Mouse (Mus musculus) heart, embryonic 10.5 days (tissue): ENCODE data around the gene Vmn1r226. TPM values are rescaled to one million over a fixed set of nuclear protein-coding genes. Genes with fewer than 3 reads are reported as not detected.

Source experiments
- DNase-seq: peaks from one replicate; pipeline ENCODE4 v3.0.0-alpha.2; 2017; ENCODE audit warnings: low spot score
- H3K27ac ChIP-seq: fragments of 300-500 bp; sonication (generic); 2 replicates; pipeline ENCODE4 v1.5.1; 2016; ENCODE audit warnings: mild to moderate bottlenecking
- H3K27me3 ChIP-seq: fragments of 300-500 bp; sonication (generic); 2 replicates; pipeline ENCODE4 v1.6.1; 2016; ENCODE audit warnings: mild to moderate bottlenecking; ENCODE audit not compliant: poor library complexity, insufficient read depth, severe bottlenecking
- H3K36me3 ChIP-seq: fragments of 300-500 bp; sonication (generic); 2 replicates; pipeline ENCODE4 v1.6.1; 2016; ENCODE audit warnings: mild to moderate bottlenecking, moderate library complexity
- H3K4me1 ChIP-seq: fragments of 300-500 bp; sonication (generic); 2 replicates; pipeline ENCODE4 v1.6.1; 2016; ENCODE audit warnings: mild to moderate bottlenecking
- H3K4me3 ChIP-seq: fragments of 300-500 bp; sonication (generic); 2 replicates; pipeline ENCODE4 v1.5.1; 2016; ENCODE audit warnings: mild to moderate bottlenecking, moderate library complexity
- H3K9me3 ChIP-seq: fragments of 300-500 bp; sonication (generic); 2 replicates; pipeline ENCODE4 v1.6.1; 2016; ENCODE audit warnings: mild to moderate bottlenecking, moderate library complexity
- WGBS: fragments of 180-500 bp; shearing (Covaris S2); methylation state at CpG from one replicate; pipeline ENCODE4 v1.1.7; 2016; 5-methylcytosine and 5-hydroxymethylcytosine counted together
- polyA plus RNA-seq: library from polyadenylated mRNA; unstranded; fragments of >200 nt; fragmentation: Nextera tagmentation; extraction: Ambion mirVana; gene quantifications from 2 replicates; pipeline ENCODE4 v1.2.1, GENCODE M21; 2016

Vmn1r226 gene
- not detected in 2 replicates for polyA plus RNA-seq

DNA sequence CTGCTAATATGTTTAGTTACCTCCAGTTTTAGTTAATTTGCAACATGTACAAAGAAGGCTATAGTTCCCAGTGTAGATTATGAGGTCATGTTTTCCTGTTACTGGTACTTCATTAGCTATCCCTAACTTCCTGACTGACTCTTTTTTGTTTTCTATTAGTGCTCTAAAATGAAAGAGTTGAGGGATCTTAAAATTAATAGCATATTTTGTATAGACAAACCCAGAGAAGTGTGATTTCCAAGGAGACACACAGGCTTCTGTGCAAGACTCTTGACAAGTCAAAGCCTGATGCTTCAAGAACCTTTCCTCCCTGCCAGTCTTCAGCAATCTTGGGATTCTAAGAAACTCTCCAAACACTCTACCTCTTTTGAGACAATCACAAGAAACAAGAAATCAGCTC lies at the start of gene Vmn1r226:
Gene Vmn1r226, plus strand, starts transcription at position 301 of the 400 bp plus-strand sequence.
- no peak for DNase-seq
- H3K27ac ChIP-seq, result no peak within 1 kb of the TSS
- H3K4me3 ChIP-seq, result no peak within 1 kb of the TSS
- 0 out of 2 replicates have a peak, but pooled peaks cover 6% of the 10 kb centered on the region for H3K9me3 ChIP-seq
- H3K36me3 ChIP-seq, result no peaks in the 10 kb centered on the region
- H3K4me1 ChIP-seq, result no peaks in the 10 kb centered on the region
- H3K27me3 ChIP-seq, result no peaks in the 10 kb centered on the region

DNA sequence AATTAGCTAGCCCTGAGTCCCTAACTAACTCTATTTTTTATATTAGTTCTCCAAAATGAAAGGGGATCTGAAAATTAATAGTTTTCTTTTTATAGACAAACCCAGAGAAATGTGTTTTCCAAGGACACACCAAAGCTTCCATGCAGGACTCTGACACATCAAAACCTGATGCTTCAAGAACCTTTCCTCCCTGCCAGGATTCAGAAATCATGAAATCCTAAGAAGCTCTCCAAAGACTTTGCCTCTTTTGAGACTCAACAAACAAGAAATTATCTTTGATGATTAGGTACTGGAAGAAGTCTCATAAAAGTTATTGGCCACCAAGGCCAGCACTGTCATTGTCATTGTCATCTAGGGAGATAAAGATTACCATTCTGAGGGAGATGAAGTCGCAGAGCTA lies 46.9 kb downstream of the Vmn1r226 start, which contains the start of gene Vmn1r227:
Gene Vmn1r227, plus strand, starts transcription at position 301 of the 400 bp plus-strand sequence.
- WGBS, result 20% methylated on average over 1 of the region's 1 CpGs
- H3K4me1 ChIP-seq, result no peaks in the 10 kb centered on the region
- H3K27me3 ChIP-seq, result no peaks in the 10 kb centered on the region
- no peak within 1 kb of the TSS for H3K27ac ChIP-seq
- no peaks in the 10 kb centered on the region for H3K36me3 ChIP-seq
- H3K4me3 ChIP-seq, result no peak within 1 kb of the TSS
- no peaks in the 10 kb centered on the region for H3K9me3 ChIP-seq
- DNase-seq, result no peak

Other genes starting within 250 kb of the Vmn1r226 start
- gene Vmn2r108, start 201.5 kb upstream of the Vmn1r226 start, polyA plus RNA-seq, result not detected in 2 replicates
- not detected in 2 replicates for gene Vmn1r225, start 184.7 kb upstream of the Vmn1r226 start, polyA plus RNA-seq
- not detected in 2 replicates for gene Vmn2r109, start 118.1 kb upstream of the Vmn1r226 start, polyA plus RNA-seq
- 0.02 and 0.03 TPM in 2 replicates for gene Vmn2r110, start 86.4 kb upstream of the Vmn1r226 start, polyA plus RNA-seq
- not detected in 2 replicates for gene Fpr-rs3, start 58.0 kb upstream of the Vmn1r226 start, polyA plus RNA-seq
- not detected in 2 replicates for gene Vmn1r227, start 47.0 kb downstream of the Vmn1r226 start, polyA plus RNA-seq
- not detected in 2 replicates for gene Vmn1r228, start 103.3 kb downstream of the Vmn1r226 start, polyA plus RNA-seq
- gene Vmn1r229, start 128.7 kb downstream of the Vmn1r226 start, polyA plus RNA-seq, result 0.02 TPM in 1 of 2 replicates, not detected in the other
- not detected in 2 replicates for gene Vmn1r230, start 157.6 kb downstream of the Vmn1r226 start, polyA plus RNA-seq
- not detected in 2 replicates for gene Vmn1r231, start 222.2 kb downstream of the Vmn1r226 start, polyA plus RNA-seq
- gene Vmn1r232, start 236.9 kb downstream of the Vmn1r226 start, polyA plus RNA-seq, result not detected in 2 replicates